Mouse (Mus musculus) midbrain, embryonic 15.5 days (tissue): Measurements from ENCODE around the gene Wwox. TPM values are rescaled to one million over a fixed set of nuclear protein-coding genes. Genes with fewer than 3 reads are reported as not detected.
A peak's percentile ranks its signal among the peaks of the same experiment; 100 is the strongest.

Experiments
- ATAC-seq: fragments of 200-750 bp; cut with Nextera tagmentation; replicated peaks from 2 replicates; pipeline ENCODE4 v1.8.0; 2017; ENCODE audit warnings: moderate TSS enrichment
- H3K27ac ChIP-seq: fragments of 300-500 bp; sonication (generic); 2 replicates; pipeline ENCODE4 v1.5.1; 2015; ENCODE audit warnings: mild to moderate bottlenecking, inconsistent platforms
- H3K27me3 ChIP-seq: fragments of 300-500 bp; sonication (generic); replicated peaks from 2 replicates; pipeline ENCODE4 v1.6.1; 2015; ENCODE audit warnings: inconsistent platforms
- H3K36me3 ChIP-seq: fragments of 300-500 bp; sonication (generic); replicated peaks from 2 replicates; pipeline ENCODE4 v1.6.1; 2015; ENCODE audit warnings: inconsistent platforms
- H3K4me1 ChIP-seq: fragments of 300-500 bp; sonication (generic); 2 replicates; pipeline ENCODE4 v1.6.1; 2015; ENCODE audit warnings: inconsistent platforms
- H3K4me2 ChIP-seq: fragments of 300-500 bp; sonication (generic); 2 replicates; pipeline ENCODE4 v1.6.1; 2015; ENCODE audit warnings: inconsistent platforms, mild to moderate bottlenecking, moderate library complexity
- H3K4me3 ChIP-seq: fragments of 300-500 bp; sonication (generic); 2 replicates; pipeline ENCODE4 v1.5.1; 2015; ENCODE audit warnings: mild to moderate bottlenecking, inconsistent platforms
- H3K9ac ChIP-seq: fragments of 300-500 bp; sonication (generic); 2 replicates; pipeline ENCODE4 v1.6.1; 2015; ENCODE audit warnings: mild to moderate bottlenecking, inconsistent platforms
- H3K9me3 ChIP-seq: fragments of 300-500 bp; sonication (generic); 2 replicates; pipeline ENCODE4 v1.6.1; 2016; ENCODE audit warnings: inconsistent platforms
- WGBS: fragments of 180-500 bp; shearing (Covaris S2); methylation state at CpG from one replicate; pipeline ENCODE4 v1.1.7; 2015; ENCODE audit warnings: mixed read lengths; 5-methylcytosine and 5-hydroxymethylcytosine counted together
- polyA plus RNA-seq: library from polyadenylated mRNA; unstranded; fragments of >200 nt; fragmentation: Nextera tagmentation; extraction: Ambion mirVana; gene quantifications from 2 replicates; pipeline ENCODE4 v1.2.1, GENCODE M21; 2015

The Wwox gene
- polyA plus RNA-seq, 1 experiment from 2014 or later, result 13.2 TPM

DNA sequence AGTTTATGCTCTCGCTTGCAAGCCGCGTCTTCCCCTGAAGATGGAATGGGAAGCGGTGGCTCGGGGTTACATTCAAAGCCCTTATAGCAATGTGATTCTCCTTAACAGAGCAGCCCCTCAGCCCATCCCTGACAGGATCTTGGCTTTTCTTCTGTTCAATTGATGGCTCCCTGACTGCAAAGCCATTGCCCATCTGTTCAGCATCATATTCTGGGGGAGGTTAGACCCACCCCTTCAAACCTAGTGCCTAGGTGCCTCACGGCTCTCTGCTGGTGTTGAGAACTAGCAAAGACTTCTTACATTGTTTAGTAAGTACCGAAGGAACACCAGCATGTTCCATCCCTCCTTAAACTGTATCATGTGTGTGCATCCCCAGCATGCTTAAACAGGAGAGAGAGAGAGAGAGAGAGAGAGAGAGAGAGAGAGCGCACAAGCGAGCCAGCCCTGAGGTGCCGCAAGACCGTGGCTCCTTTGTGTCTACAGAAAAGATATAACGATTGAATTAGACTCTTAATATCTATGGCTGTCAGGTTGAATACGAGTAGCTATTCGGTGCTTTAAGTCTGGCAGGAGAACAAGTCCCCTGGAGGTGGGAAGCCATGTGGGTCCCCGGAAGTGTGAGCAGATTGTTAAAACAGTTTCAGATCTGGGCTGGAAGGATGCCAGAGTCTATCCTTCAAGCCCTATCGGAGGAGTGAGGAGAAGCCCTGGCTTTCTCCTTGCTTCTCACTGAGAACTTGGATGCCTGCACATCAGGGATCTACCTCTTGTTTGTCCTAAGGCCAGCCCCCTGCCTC lies 450.3 kb downstream of the Wwox start:
- Histone ChIP-seq H3K27ac (no peak overlapping the region), H3K4me3 (no peak overlapping the region)
- ATAC-seq, result peak; percentile 39; the same call in 1 of the 2 replicates

DNA sequence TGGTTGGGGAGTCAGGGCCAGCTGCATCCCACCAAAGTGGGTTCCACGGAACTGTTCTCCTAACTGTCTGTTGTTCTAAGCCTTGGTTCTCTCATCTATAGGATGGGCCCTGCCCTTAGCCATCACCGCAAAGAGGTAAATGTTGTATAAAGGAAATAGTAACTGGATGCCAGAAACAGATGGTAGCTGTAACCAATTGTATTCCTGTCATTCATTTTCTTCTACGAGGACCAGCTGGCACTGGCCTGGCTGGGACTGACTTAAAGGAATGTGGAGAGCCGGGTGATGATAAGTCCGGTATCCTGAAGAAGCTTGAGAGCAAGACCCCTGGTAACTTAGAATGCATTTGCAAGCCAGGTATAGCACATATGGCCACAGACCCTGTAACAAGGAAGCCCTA lies 451.0 kb downstream of the Wwox start:
- H3K4me2 ChIP-seq, result no peak overlapping the region
- ATAC-seq, result no peak
- H3K4me1 ChIP-seq, result peaks cover 15% of the 10 kb centered on the region
- WGBS, result 60% methylated on average over 5 of the region's 5 CpGs
- H3K9ac ChIP-seq, result no peak overlapping the region
- H3K27ac ChIP-seq, result no peak overlapping the region
- H3K27me3 ChIP-seq, result no peaks in the 10 kb centered on the region
- H3K9me3 ChIP-seq, result no peaks in the 10 kb centered on the region
- no peak overlapping the region for H3K4me3 ChIP-seq
- no peaks in the 10 kb centered on the region for H3K36me3 ChIP-seq

More for the DNA sequence above, 450.3 kb downstream of the Wwox start:
- Histone ChIP-seq H3K9me3 (no peaks in the 10 kb centered on the region), H3K4me2 (peak overlapping the region; percentile 17), H3K4me1 (peaks cover 21% of the 10 kb centered on the region), H3K9ac (no peak overlapping the region), H3K27me3 (no peaks in the 10 kb centered on the region), H3K36me3 (no peaks in the 10 kb centered on the region)
- WGBS, result 41% methylated on average over 16 of the region's 16 CpGs

DNA sequence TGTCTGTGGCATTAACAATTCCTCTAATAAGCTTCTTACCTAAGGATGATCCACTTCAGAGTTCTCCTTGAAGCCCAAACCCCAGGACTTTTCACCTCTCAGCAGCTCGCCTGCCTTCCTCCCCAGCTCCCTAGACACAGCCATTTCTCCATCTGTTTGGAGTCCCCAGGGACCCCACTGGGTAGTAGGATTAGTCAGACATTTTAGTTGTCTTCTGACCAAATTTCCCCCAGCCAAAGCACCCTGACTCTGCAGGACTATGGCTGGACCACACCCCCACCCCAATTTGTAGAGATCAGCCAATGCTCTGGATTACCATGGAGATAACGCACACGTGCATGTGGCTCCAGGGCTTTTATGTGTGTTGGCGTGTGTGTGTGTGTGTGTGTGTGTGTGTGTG lies 451.8 kb downstream of the Wwox start:
- WGBS, result 46% methylated on average over 4 of the region's 4 CpGs
- peaks cover 15% of the 10 kb centered on the region for H3K4me1 ChIP-seq
- H3K9me3 ChIP-seq, result no peaks in the 10 kb centered on the region
- no peaks in the 10 kb centered on the region for H3K27me3 ChIP-seq
- H3K27ac ChIP-seq, result no peak overlapping the region
- ATAC-seq, result no peak
- H3K9ac ChIP-seq, result no peak overlapping the region
- H3K4me3 ChIP-seq, result no peak overlapping the region
- H3K36me3 ChIP-seq, result no peaks in the 10 kb centered on the region
- no peak overlapping the region for H3K4me2 ChIP-seq

DNA sequence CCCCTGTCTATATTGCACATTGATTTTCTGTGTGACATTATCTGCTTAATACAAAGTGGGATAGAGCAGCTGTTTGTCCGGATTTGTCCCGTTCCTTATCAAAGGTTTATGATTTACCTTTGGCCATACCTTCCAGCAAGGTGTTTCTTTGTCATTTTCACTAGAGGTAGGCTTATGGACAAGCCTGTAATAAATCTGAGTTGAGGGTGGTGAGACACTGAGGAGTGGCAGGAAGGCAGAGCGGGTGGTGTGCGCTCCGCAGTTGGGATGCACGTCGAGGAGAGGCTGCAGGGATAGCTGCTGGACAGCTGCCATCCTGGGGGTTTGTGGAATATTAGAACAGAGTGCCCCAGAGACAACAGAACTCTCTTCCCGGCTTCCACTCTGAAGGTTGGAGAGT lies 458.0 kb downstream of the Wwox start:
- no peak overlapping the region for H3K4me3 ChIP-seq
- WGBS, result 71% methylated on average over 8 of the region's 8 CpGs

DNA sequence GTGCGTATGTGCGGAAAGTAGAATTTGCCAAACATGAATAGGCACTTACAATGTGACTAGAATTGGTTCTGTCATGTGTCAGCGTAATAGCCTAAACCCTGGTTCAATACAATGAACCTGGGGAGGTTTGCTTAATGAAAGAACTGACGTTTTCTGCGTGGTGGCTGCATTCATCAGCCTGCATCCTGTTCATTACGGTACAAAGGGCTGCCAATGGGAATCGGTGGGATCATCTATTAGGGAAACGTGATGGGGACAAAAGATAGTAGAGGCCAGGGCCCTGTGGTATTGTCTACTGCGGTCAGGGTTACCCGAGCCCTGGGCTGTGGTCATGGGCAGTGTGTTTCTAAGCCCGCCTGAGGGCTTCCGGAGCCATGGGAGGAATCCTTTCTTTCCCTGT lies 459.7 kb downstream of the Wwox start:
- H3K4me1 ChIP-seq, result peaks cover 9% of the 10 kb centered on the region
- ATAC-seq, result 0 out of 2 replicates have a peak, but pooled peaks have one; percentile 24
- no peak overlapping the region for H3K27ac ChIP-seq
- no peak overlapping the region for H3K4me2 ChIP-seq
- 18% methylated on average over 12 of the region's 12 CpGs for WGBS
- no peaks in the 10 kb centered on the region for H3K36me3 ChIP-seq
- H3K4me3 ChIP-seq, result no peak overlapping the region
- H3K9ac ChIP-seq, result no peak overlapping the region
- no peaks in the 10 kb centered on the region for H3K27me3 ChIP-seq
- H3K9me3 ChIP-seq, result no peaks in the 10 kb centered on the region

More for the DNA sequence above, 458.0 kb downstream of the Wwox start:
- H3K27me3 ChIP-seq, result no peaks in the 10 kb centered on the region
- peaks cover 9% of the 10 kb centered on the region for H3K4me1 ChIP-seq
- no peak overlapping the region for H3K4me2 ChIP-seq
- no peak overlapping the region for H3K9ac ChIP-seq
- no peak overlapping the region for H3K27ac ChIP-seq
- H3K9me3 ChIP-seq, result no peaks in the 10 kb centered on the region
- no peaks in the 10 kb centered on the region for H3K36me3 ChIP-seq
- ATAC-seq, result no peak

DNA sequence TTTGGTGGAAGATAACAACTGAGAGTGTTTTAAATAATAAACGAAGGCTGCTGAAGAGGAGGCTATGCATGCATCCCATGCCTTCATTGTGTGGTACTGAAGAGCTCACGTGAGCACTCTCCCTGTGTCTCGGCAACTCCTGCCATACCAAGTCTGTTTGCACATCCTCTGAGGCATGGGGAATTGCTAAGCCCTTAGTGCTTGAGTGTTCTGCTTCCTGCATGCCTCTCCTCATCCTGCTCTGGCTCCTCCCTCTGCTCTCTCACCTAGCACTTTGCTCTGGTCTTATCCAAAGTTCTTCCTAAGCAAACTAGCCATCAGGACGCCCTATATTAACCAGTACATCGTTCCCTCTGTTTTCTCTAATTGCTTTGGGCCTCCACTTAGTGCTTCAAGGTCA lies 463.1 kb downstream of the Wwox start:
- no peak for ATAC-seq
- Histone ChIP-seq H3K4me2 (no peak overlapping the region), H3K9me3 (no peaks in the 10 kb centered on the region), H3K9ac (no peak overlapping the region), H3K4me3 (no peak overlapping the region), H3K4me1 (peaks cover 14% of the 10 kb centered on the region), H3K27me3 (no peaks in the 10 kb centered on the region), H3K36me3 (no peaks in the 10 kb centered on the region), H3K27ac (no peak overlapping the region)
- 88% methylated on average over 5 of the region's 5 CpGs for WGBS

DNA sequence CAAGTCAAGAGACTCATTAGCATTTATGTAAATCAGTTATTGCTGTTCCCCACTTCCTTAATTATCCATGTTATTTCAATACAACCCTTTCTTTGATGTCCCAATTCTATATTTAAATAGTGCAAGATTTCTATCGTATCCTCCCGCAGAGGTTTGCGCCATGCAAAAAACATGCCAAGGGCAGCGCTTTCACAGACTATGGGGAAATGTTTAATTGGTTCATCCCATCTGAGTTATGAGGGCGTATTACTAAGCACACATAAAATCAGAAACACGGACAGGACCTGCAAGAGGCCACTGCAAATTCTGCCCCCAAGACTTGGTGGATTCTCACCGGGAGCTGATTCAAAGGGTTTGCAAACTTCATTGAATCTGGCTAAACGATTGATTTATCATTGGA lies 468.6 kb downstream of the Wwox start:
- H3K9me3 ChIP-seq, result no peaks in the 10 kb centered on the region
- H3K4me3 ChIP-seq, result no peak overlapping the region
- 73% methylated on average over 8 of the region's 8 CpGs for WGBS

DNA sequence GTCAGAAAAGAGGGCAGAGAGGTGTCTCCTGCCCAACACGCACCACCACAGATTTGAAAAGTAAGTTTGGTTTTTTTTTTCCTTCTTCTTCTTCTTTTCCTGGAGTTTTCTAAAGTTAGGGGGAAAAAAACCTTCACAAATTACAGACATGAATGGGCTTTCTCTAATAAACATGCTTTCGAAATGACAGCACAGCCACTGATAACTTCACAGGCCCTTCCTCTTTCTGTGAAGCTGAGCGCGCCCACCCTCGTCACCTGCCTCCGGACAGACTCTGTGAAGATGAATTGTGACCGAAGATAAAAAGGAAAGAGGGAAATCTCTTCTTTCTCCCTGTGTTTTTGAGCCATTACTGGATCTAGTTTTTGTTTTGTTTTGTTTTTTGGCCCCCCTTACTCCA lies 469.1 kb downstream of the Wwox start:
- ATAC-seq, result no peak
- 83% methylated on average over 7 of the region's 7 CpGs for WGBS
- H3K4me1 ChIP-seq, result peaks cover 27% of the 10 kb centered on the region
- H3K4me3 ChIP-seq, result no peak overlapping the region
- no peak overlapping the region for H3K4me2 ChIP-seq
- H3K27ac ChIP-seq, result no peak overlapping the region
- no peak overlapping the region for H3K9ac ChIP-seq
- H3K27me3 ChIP-seq, result no peaks in the 10 kb centered on the region; the same call in 1 of the 2 replicates
- H3K9me3 ChIP-seq, result no peaks in the 10 kb centered on the region
- H3K36me3 ChIP-seq, result no peaks in the 10 kb centered on the region

More for the DNA sequence above, 468.6 kb downstream of the Wwox start:
- Histone ChIP-seq H3K27me3 (no peaks in the 10 kb centered on the region; the same call in 1 of the 2 replicates), H3K36me3 (no peaks in the 10 kb centered on the region), H3K9ac (no peak overlapping the region), H3K27ac (no peak overlapping the region), H3K4me1 (peaks cover 27% of the 10 kb centered on the region), H3K4me2 (no peak overlapping the region)
- ATAC-seq, result no peak

DNA sequence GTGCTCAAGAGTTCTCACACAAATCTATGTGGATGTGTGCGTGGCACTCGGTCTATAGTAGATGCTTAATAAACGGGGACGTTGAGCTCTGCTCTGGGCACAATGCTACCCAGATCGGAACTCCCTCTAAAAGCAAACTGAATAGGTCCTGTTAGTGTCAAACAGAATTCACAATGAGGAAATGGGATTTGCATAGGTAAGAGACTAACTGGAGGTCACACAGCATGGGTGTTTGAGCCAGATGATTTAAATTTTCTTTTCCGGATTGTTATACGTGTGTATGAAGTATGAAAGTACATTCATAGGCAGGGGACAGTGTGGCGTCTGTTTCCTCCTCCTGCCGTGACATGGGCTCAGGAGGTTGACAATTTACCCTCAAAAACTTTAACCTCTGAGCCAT lies 469.7 kb downstream of the Wwox start:
- peaks cover 27% of the 10 kb centered on the region for H3K4me1 ChIP-seq
- no peak for ATAC-seq
- H3K9ac ChIP-seq, result no peak overlapping the region
- no peaks in the 10 kb centered on the region for H3K9me3 ChIP-seq
- no peak overlapping the region for H3K27ac ChIP-seq
- WGBS, result 48% methylated on average over 9 of the region's 9 CpGs
- no peak overlapping the region for H3K4me3 ChIP-seq
- no peaks in the 10 kb centered on the region; the same call in 1 of the 2 replicates for H3K27me3 ChIP-seq
- H3K36me3 ChIP-seq, result no peaks in the 10 kb centered on the region
- no peak overlapping the region for H3K4me2 ChIP-seq

DNA sequence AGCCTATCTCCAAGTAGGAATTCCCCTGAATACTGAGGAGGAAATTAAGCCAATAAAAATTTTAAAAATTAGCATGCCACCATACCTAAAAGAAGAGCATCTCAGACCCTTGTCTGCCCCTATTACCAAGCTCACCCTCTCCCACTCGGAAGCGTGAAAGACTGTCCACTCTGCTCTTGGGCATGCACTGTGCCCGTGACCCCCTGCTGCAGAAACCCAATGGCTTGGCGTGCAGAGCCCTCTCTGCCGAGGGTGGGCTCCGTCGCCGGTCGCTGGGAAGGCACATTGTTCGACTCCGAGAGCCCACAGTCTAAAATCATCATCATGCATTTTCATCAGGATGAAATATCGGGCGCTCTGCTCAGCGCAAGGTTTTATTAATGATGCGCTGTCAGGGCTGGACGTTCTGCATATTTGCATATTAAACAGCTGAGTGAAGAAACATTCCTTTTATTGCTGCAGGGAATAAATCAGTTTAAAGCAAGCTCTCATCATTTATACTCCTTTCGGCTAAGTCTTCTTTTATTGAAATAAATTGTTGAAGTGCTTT lies 471.7 kb downstream of the Wwox start:
- peaks cover 27% of the 10 kb centered on the region for H3K4me1 ChIP-seq
- H3K9me3 ChIP-seq, result no peaks in the 10 kb centered on the region
- WGBS, result 26% methylated on average over 17 of the region's 17 CpGs
- H3K27ac ChIP-seq, result peak overlapping the region; percentile 45; the same call in 1 of the 2 replicates
- no peak overlapping the region for H3K9ac ChIP-seq
- no peaks in the 10 kb centered on the region for H3K36me3 ChIP-seq
- no peaks in the 10 kb centered on the region; the same call in 1 of the 2 replicates for H3K27me3 ChIP-seq
- H3K4me2 ChIP-seq, result peak overlapping the region; percentile 44
- 0 out of 2 replicates have a peak, but pooled peaks have one; percentile 24 for ATAC-seq
- H3K4me3 ChIP-seq, result 0 out of 2 replicates have a peak overlapping the region, but pooled peaks have one; percentile 12

DNA sequence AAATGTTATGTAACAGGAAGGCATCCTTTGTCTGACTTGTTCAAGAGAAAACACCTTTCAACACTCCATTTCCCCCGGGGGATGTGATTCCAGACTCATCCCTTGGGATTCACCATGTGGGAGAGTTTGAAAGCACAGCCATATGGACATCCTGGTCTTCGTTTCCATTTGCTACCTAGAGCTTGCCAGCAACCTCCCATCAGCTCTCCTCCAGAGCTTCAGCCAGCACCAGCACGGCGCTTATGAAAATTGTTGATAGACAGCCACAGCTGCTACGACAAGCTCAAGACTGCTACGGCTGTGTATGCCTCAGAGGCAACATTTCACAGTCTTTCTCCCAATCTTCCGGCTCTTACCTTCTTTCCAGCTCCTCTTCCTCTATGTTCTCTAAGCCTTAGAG lies 484.2 kb downstream of the Wwox start:
- H3K4me3 ChIP-seq, result no peak overlapping the region
- 77% methylated on average over 7 of the region's 7 CpGs for WGBS
- no peaks in the 10 kb centered on the region for H3K36me3 ChIP-seq
- no peaks in the 10 kb centered on the region for H3K27me3 ChIP-seq
- no peaks in the 10 kb centered on the region for H3K9me3 ChIP-seq
- ATAC-seq, result no peak
- no peak overlapping the region for H3K9ac ChIP-seq
- H3K4me2 ChIP-seq, result no peak overlapping the region
- no peak overlapping the region for H3K27ac ChIP-seq
- 0 out of 2 replicates have a peak, but pooled peaks cover 2% of the 10 kb centered on the region for H3K4me1 ChIP-seq

DNA sequence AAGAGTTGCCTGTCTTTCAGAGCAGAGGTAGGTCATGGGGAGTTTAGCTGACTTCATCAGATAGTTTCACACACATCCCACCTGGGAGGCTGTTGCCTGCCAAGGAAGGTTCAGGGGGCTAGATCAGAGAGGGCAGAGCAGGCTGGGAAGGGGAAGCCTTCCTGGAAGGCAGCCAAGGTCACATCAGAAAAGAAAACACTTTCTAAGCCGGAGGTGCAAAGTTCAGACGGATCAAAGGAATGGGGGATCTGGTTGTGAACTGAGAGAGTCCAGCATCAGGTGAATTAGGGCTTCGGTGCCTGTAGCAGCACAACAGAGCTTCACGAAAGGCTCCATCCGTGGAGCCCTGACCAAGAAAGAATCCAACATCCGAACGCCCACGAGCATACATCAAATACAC lies 488.0 kb downstream of the Wwox start:
- peaks cover 4% of the 10 kb centered on the region; the same call in 1 of the 2 replicates for H3K27me3 ChIP-seq
- no peak for ATAC-seq
- no peaks in the 10 kb centered on the region for H3K9me3 ChIP-seq
- H3K36me3 ChIP-seq, result no peaks in the 10 kb centered on the region
- WGBS, result 75% methylated on average over 8 of the region's 8 CpGs
- no peak overlapping the region for H3K4me3 ChIP-seq
- peaks cover 9% of the 10 kb centered on the region for H3K4me1 ChIP-seq
- no peak overlapping the region for H3K27ac ChIP-seq
- H3K9ac ChIP-seq, result no peak overlapping the region
- H3K4me2 ChIP-seq, result no peak overlapping the region
